Mouse (Mus musculus) induced T-regulatory cell, adult 2 months (primary cell): ENCODE results near the gene Creb3l4.
A peak's percentile ranks its signal among the peaks of the same experiment; 100 is the strongest.
"Not testable (repeated sequence)": the region's sequence is repeated elsewhere in the genome, so short reads cannot be mapped to it uniquely, and the experiment has no call there.

Source experiments
- DNase-seq: peaks from one replicate; pipeline ENCODE4 v3.0.0-alpha.2; 2012; ENCODE audit warnings: low read depth

The Creb3l4 gene

GRCm38 (mm10) chr3:90242984-90243775 is at the start of gene Creb3l4:
Creb3l4 (minus strand) TSS chr3:90243512.
- DNase-seq, result no peak

- peak; percentile 100 for DNase-seq
Measured at GRCm38 (mm10) chr3:90292345-90293275, 49.3 kb upstream of the Creb3l4 start, which contains the start of gene Gatad2b. Gatad2b (plus strand) TSS chr3:90293178.

DNA sequence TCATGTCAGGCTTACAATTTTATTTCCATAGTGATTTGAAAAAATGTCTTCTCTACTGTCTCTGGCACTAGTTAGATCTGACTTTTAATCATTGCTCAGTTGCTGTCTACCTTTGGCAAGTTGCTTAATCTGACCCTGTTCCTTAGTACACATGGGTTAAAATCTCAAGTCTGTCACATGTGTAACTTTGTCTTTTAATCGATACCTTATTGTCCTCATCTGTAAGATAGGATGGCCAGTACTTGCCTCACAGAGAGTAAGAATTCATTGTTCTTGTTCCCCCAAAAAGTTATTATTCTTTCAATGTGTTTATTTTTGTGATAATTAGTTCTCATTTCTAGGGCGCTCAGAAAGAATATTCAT is 48.7 kb upstream of the Creb3l4 start:
- no peak for DNase-seq

GRCm38 (mm10) chr3:90290602-90291001 is 47.3 kb upstream of the Creb3l4 start:
- no peak for DNase-seq

DNA sequence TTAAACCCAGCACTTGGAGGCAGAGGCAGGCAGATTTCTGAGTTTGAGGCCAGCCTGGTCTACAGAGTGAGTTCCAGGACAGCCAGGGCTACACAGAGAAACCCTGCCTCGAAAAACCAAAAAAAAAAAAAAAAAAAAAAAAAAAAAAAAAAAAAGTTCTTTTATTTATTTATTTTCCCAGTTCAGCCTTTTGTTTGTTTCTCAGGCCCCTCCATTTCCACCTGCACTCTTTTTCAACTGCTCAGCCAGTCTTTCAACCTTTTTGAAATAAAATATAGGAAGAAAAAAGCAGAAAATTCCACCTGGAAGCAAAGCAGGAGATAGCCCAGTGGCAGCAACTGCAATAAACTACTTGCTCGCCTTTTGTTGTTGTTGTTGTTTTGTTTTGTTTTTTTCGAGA is 46.1 kb upstream of the Creb3l4 start:
- DNase-seq, result not testable (repeated sequence)

GRCm38 (mm10) chr3:90284150-90284549 is 40.8 kb upstream of the Creb3l4 start:
- no peak for DNase-seq

DNA sequence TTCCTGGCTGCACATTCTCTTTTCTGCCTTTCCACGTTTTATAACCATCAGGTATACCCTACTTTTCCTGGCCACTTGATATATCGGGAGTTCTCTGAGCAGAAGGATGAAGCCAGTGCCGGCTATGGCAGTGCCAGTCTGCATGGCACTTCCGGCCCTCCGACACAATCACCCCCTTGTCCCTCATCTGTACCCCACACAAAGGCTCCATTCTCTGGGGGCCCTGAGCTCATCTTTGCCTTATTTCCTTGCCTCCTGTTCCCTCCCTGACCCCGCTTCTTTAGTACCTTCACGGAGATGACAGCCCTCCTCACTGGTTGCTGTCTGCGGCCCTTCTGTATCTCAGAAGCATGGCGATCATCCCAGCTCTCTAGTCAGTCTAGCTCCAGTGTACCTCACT is 37.4 kb upstream of the Creb3l4 start:
- no peak for DNase-seq

DNA sequence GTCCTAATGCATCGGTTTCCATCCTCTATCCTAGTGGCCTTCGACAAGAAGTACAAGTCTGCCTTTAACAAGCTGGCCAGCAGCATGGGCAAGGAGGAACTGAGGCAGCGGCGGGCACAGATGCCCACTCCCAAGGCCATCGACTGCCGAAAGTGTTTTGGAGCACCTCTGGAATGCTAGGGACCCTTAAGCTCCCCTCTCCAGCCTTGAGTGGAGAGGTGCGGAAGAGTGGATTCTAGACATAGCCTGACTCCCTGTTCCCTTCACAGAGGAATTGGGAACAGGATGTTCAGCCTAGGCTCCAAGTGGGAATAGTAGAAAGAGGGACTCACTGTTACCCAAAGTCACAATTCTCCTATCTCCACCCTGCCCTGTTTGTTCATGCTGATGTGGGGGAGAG is 36.4 kb upstream of the Creb3l4 start:
- no peak for DNase-seq

GRCm38 (mm10) chr3:90279216-90279615 is 35.9 kb upstream of the Creb3l4 start:
- no peak for DNase-seq

DNA sequence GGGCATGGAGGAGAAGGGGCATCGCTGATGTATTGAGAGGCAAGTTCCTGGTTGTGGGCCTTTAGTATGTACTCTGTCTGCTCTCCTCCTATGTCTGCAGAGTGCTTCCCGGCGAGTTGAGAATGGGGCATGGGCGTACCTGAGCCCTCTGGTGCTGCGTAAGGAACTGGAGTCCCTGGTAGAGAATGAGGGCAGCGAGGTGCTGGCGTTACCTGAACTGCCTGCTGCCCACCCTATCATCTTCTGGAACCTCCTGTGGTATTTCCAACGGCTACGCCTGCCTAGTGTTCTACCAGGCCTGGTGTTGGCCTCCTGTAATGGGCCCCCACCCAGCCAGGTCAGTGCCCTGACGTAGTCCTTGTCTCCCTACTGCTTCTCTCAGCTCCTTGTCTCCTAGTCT is 34.9 kb upstream of the Creb3l4 start:
- no peak for DNase-seq

- no peak for DNase-seq
Measured at GRCm38 (mm10) chr3:90277793-90278192, 34.5 kb upstream of the Creb3l4 start.

DNA sequence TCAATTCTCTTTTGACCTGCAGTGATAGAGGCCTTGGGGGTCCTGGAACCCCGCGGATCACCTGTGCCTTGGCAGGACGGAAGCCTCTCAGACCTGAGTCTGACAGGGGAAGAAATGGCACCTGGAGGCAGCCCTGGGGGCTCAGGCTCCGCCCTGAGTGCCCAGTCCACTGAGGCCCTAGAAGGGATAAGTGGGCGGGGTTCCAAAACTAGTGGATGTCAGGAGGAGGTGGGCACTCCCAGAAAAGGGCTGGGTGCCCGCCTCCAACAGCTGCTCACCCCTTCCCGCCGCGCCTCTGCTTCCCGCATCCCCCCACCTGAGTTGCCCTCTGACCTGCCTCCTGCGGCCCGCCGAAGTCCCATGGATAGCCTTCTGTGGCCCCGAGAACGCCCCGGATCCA is 33.5 kb upstream of the Creb3l4 start:
- DNase-seq, result no peak

DNA sequence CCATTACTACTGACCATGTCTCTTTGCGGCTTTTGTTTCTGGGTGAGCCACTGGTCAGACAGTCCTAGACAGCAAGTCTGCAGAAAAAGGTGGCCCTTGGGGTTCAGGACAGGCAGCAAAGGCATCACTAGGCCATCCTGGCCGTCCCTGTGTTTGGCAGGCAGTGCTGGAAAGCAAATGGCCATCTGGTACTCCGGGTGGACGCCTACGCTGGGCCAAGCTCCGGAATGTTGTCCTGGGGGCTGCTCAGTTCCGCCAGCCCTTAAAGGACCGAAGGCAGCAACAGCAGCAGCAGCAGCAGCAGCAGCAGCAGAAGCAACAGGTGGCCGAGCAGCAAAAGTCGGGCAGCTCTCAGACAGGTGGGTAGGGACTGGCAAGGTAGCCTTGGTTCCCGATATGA is 32.0 kb upstream of the Creb3l4 start:
- DNase-seq, result no peak

- DNase-seq, result no peak
Measured at GRCm38 (mm10) chr3:90273855-90274254, 30.5 kb upstream of the Creb3l4 start.

- DNase-seq, result no peak
Measured at GRCm38 (mm10) chr3:90272170-90272569, 28.9 kb upstream of the Creb3l4 start.

DNA sequence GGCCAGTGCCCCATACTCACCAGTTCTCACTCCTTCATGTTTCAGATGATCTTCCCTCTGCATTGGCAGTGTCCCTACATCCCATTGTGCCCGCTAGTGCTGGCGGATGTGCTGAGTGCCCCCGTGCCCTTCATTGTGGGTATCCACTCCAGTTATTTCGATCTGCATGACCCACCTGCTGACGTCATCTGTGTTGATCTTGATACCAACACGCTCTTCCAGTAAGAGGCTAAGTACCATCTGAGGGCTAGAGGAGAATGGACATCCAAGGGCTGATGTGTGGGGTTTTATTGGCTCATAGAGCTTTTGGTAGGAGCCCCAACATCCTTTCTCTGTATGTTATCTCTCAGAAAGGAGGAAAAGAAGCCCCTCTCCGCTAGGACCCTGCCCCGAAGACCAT is 27.5 kb upstream of the Creb3l4 start:
- DNase-seq, result no peak

DNA sequence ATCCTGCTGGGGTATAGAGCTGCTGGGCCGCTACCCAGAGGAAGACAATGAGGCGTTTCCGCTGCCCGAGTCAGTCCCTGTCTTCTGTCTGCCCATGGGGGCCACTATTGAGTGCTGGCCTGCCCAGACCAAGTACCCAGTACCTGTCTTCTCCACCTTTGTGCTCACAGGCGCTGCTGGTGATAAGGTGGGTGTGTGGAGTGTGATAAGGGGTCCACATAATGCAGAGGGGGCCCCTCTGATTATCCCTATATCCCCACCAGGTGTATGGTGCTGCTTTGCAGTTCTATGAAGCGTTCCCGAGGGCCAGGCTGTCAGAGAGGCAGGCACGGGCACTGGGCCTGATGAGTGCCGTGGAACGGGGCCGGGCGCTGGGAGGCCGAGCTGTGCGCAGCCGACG is 25.7 kb upstream of the Creb3l4 start:
- DNase-seq, result no peak

GRCm38 (mm10) chr3:90268190-90268589 is 24.9 kb upstream of the Creb3l4 start:
- DNase-seq, result no peak

GRCm38 (mm10) chr3:90266901-90267775 is 23.8 kb upstream of the Creb3l4 start:
- peak; percentile 61 for DNase-seq

- peak; percentile 85 for DNase-seq
Measured at GRCm38 (mm10) chr3:90265932-90266741, 22.8 kb upstream of the Creb3l4 start.
